Mouse (Mus musculus) ES-E14 (cell line): Measurements from ENCODE around the gene Dnpep. TPM values are rescaled to one million over a fixed set of nuclear protein-coding genes. Genes with fewer than 3 reads are reported as not detected.

ENCODE experiments used
- DNase-seq: peaks from one replicate; pipeline ENCODE4 v3.0.0-alpha.2; 2013; ENCODE audit warnings: low read depth, low spot score
- H3K27ac ChIP-seq: 2 replicates; pipeline ENCODE4 v1.5.1; 2012; ENCODE audit warnings: low read depth, mild to moderate bottlenecking, low read length, moderate library complexity, mixed read lengths; ENCODE audit not compliant: poor library complexity, insufficient read depth, severe bottlenecking
- H3K36me3 ChIP-seq: 2 replicates; pipeline ENCODE4 v1.6.1; 2012; ENCODE audit warnings: mild to moderate bottlenecking, low read length, moderate library complexity, mixed read lengths; ENCODE audit not compliant: control insufficient read depth, poor library complexity, insufficient read depth, severe bottlenecking
- H3K4me1 ChIP-seq, 2 experiments: fragments of 150-350 bp in 1 of 2; sonication (generic) in 1 of 2; 2 replicates each; pipeline ENCODE4 v1.6.1; 2012; ENCODE audit warnings: low read length in 2 of 2, mild to moderate bottlenecking in 1 of 2, mixed read lengths in 1 of 2; ENCODE audit not compliant: control insufficient read depth in 2 of 2, insufficient read depth in 2 of 2, poor library complexity in 1 of 2
- H3K4me3 ChIP-seq, 2 experiments: fragments of 150-350 bp in 1 of 2; sonication (generic) in 1 of 2; 2 replicates each; pipeline ENCODE4 v1.5.1; 2012; ENCODE audit warnings: low read length in 2 of 2, low read depth in 1 of 2, mild to moderate bottlenecking in 1 of 2, mixed read lengths in 1 of 2; ENCODE audit not compliant: insufficient read depth in 1 of 2, poor library complexity in 1 of 2, severe bottlenecking in 1 of 2
- H3K9ac ChIP-seq: 2 replicates; pipeline ENCODE4 v1.6.1; 2012; ENCODE audit warnings: low read depth, mild to moderate bottlenecking, low read length, mixed read lengths; ENCODE audit not compliant: poor library complexity, insufficient read depth, severe bottlenecking
- H3K9me3 ChIP-seq: fragments of 150-350 bp; sonication (generic); 2 replicates; pipeline ENCODE4 v1.6.1; 2012; ENCODE audit warnings: low read depth, mild to moderate bottlenecking, low read length; ENCODE audit not compliant: control insufficient read depth, insufficient read depth
- CHD2 ChIP-seq: IDR thresholded peaks from 2 replicates; pipeline ENCODE4 v1.6.1; 2014; ENCODE audit warnings: mild to moderate bottlenecking, low read depth, low read length, inconsistent platforms
- HCFC1 ChIP-seq: IDR thresholded peaks from 2 replicates; pipeline ENCODE4 v1.6.1; 2012; ENCODE audit warnings: low read length, inconsistent platforms, borderline replicate concordance; ENCODE audit not compliant: insufficient read depth
- MAFK ChIP-seq: IDR thresholded peaks from 2 replicates; pipeline ENCODE4 v1.6.1; 2014; ENCODE audit warnings: mild to moderate bottlenecking, low read depth, low read length, inconsistent platforms; ENCODE audit not compliant: insufficient read depth
- ZC3H11A ChIP-seq: IDR thresholded peaks from 2 replicates; pipeline ENCODE4 v1.6.1; 2012; ENCODE audit warnings: low read depth, mild to moderate bottlenecking, inconsistent platforms, low read length, borderline replicate concordance
- ZNF384 ChIP-seq: IDR thresholded peaks from 2 replicates; pipeline ENCODE4 v1.6.1; 2012; ENCODE audit warnings: low read depth, low read length, inconsistent platforms
- in situ Hi-C, 2 experiments: fragments of 600-800 bp; cut with MboI; formaldehyde crosslinking; loops; one replicate each; pipeline ENCODE4 v1.15.1; 2025; ENCODE audit warnings: low sequenced_read_pairs in 2 of 2, inconsistent platforms in 1 of 2; ENCODE audit not compliant: unreplicated experiment in 2 of 2
- total RNA-seq: library from RNA; depleted of rRNA; stranded (reverse); fragments of 300-350 nt; gene quantifications from 2 replicates; pipeline ENCODE4 v1.2.3, GENCODE M21; 2012

Gene Dnpep
- total RNA-seq, 1 experiment, result 75.5 TPM

- H3K4me3 ChIP-seq, result no peak overlapping the region
- in situ Hi-C loops, result no loop called here
- no peak for TF ChIP-seq ZC3H11A
- 0 out of 2 replicates have a peak, but pooled peaks have one; percentile 18 for TF ChIP-seq ZNF384
- TF ChIP-seq MAFK, result no peak
- no peak for TF ChIP-seq HCFC1
- H3K4me1 ChIP-seq, result peaks cover 0 to 3% of the 10 kb centered on the region in 2 experiments; a peak in 1 of 4 replicates
- H3K27ac ChIP-seq, result no peak overlapping the region
- no peaks in the 10 kb centered on the region for H3K36me3 ChIP-seq
- H3K9me3 ChIP-seq, result no peaks in the 10 kb centered on the region
- no peak overlapping the region for H3K9ac ChIP-seq
- no peak for DNase-seq
These were observed 27.2 kb downstream of the Dnpep start for GRCm38 (mm10) chr1:75290582-75290981.

- Histone ChIP-seq H3K4me3 (no peak overlapping the region), H3K27ac (no peak overlapping the region), H3K9me3 (no peaks in the 10 kb centered on the region), H3K4me1 (peaks cover 0 to 3% of the 10 kb centered on the region in 2 experiments; a peak in 1 of 4 replicates), H3K36me3 (no peaks in the 10 kb centered on the region), H3K9ac (no peak overlapping the region)
- in situ Hi-C loops, result no loop called here
- no peak for TF ChIP-seq CHD2
- no peak for TF ChIP-seq ZNF384
- TF ChIP-seq HCFC1, result no peak
- TF ChIP-seq MAFK, result no peak
- TF ChIP-seq ZC3H11A, result no peak
- no peak for DNase-seq
These were observed 27.8 kb downstream of the Dnpep start for GRCm38 (mm10) chr1:75289888-75290431.

GRCm38 (mm10) chr1:75289376-75289775 is 28.4 kb downstream of the Dnpep start:
- DNase-seq, result no peak
- H3K4me1 ChIP-seq, result peaks cover 0 to 3% of the 10 kb centered on the region in 2 experiments; a peak in 1 of 4 replicates
- H3K36me3 ChIP-seq, result no peaks in the 10 kb centered on the region
- TF ChIP-seq CHD2, result no peak
- no peaks in the 10 kb centered on the region for H3K9me3 ChIP-seq
- no peak overlapping the region for H3K4me3 ChIP-seq
- H3K27ac ChIP-seq, result no peak overlapping the region
- no peak overlapping the region for H3K9ac ChIP-seq
- in situ Hi-C loops, result no loop called here

- Histone ChIP-seq H3K9ac (no peak overlapping the region), H3K9me3 (no peaks in the 10 kb centered on the region), H3K27ac (no peak overlapping the region), H3K36me3 (no peaks in the 10 kb centered on the region), H3K4me1 (no peaks in the 10 kb centered on the region), H3K4me3 (no peak overlapping the region)
- no peak for TF ChIP-seq ZC3H11A
- TF ChIP-seq ZNF384, result no peak
- TF ChIP-seq CHD2, result no peak
- no peak for TF ChIP-seq HCFC1
- no peak for TF ChIP-seq MAFK
- no peak for DNase-seq
- in situ Hi-C loops, result no loop called here
These were observed 32.9 kb downstream of the Dnpep start for GRCm38 (mm10) chr1:75284911-75285310.

- H3K4me1 ChIP-seq, result no peaks in the 10 kb centered on the region
- H3K4me3 ChIP-seq, result no peak overlapping the region
- no peak overlapping the region for H3K9ac ChIP-seq
- in situ Hi-C loops, result no loop called here
- TF ChIP-seq ZNF384 (no peak), ZC3H11A (no peak), CHD2 (no peak), HCFC1 (no peak), MAFK (no peak)
- H3K9me3 ChIP-seq, result no peaks in the 10 kb centered on the region
- DNase-seq, result no peak
- H3K36me3 ChIP-seq, result no peaks in the 10 kb centered on the region
- H3K27ac ChIP-seq, result no peak overlapping the region
These were observed 34.8 kb downstream of the Dnpep start for GRCm38 (mm10) chr1:75283017-75283416.
